Mouse (Mus musculus): ENCODE data around the gene Adamts7. TPM values are rescaled to one million over a fixed set of nuclear protein-coding genes. Genes with fewer than 3 reads are reported as not detected.

The Adamts7 gene
- polyA plus RNA-seq, 1 experiment, result 6.5 TPM

GRCm38 (mm10) chr9:90201541-90201940 is 38.7 kb downstream of the Adamts7 start:
- no peak overlapping the region; the same call in 1 of the 2 replicates for H3K27ac ChIP-seq (ENCODE audit: insufficient read depth, low read length)

GRCm38 (mm10) chr9:90203233-90203632 is 40.4 kb downstream of the Adamts7 start:
- no peak overlapping the region for H3K4me3 ChIP-seq (ENCODE audit: insufficient read depth, low read length)
- H3K27ac ChIP-seq (ENCODE audit: insufficient read depth, low read length), result no peak overlapping the region
- no peak for TF ChIP-seq POLR2A (IDR thresholded peaks at IDR 0.05; ENCODE audit: low read depth, low read length)
- no peak for TF ChIP-seq CTCF (IDR thresholded peaks at IDR 0.05; ENCODE audit: borderline replicate concordance, insufficient read depth, low read length)
- H3K4me1 ChIP-seq (ENCODE audit: control insufficient read depth, insufficient read depth, low read length), result peaks cover 10% of the 10 kb centered on the region; the same call in 1 of the 2 replicates

More at GRCm38 (mm10) chr9:90201541-90201940, 38.7 kb downstream of the Adamts7 start:
- TF ChIP-seq CTCF (IDR thresholded peaks at IDR 0.05; ENCODE audit: borderline replicate concordance, insufficient read depth, low read length) (no peak), POLR2A (IDR thresholded peaks at IDR 0.05; ENCODE audit: low read depth, low read length) (no peak)
- no peak overlapping the region for H3K4me3 ChIP-seq (ENCODE audit: insufficient read depth, low read length)
- peaks cover 10% of the 10 kb centered on the region; the same call in 1 of the 2 replicates for H3K4me1 ChIP-seq (ENCODE audit: control insufficient read depth, insufficient read depth, low read length)

GRCm38 (mm10) chr9:90204396-90204915 is 41.6 kb downstream of the Adamts7 start:
- H3K27ac ChIP-seq (ENCODE audit: insufficient read depth, low read length), result no peak overlapping the region
- no peak overlapping the region for H3K4me3 ChIP-seq (ENCODE audit: insufficient read depth, low read length)
- TF ChIP-seq POLR2A (IDR thresholded peaks at IDR 0.05; ENCODE audit: low read depth, low read length) (no peak), CTCF (IDR thresholded peaks at IDR 0.05; ENCODE audit: borderline replicate concordance, insufficient read depth, low read length) (0 out of 2 replicates have a peak, but pooled peaks have one; percentile 41)
- H3K4me1 ChIP-seq (ENCODE audit: control insufficient read depth, insufficient read depth, low read length), result peaks cover 10% of the 10 kb centered on the region; the same call in 1 of the 2 replicates

DNA sequence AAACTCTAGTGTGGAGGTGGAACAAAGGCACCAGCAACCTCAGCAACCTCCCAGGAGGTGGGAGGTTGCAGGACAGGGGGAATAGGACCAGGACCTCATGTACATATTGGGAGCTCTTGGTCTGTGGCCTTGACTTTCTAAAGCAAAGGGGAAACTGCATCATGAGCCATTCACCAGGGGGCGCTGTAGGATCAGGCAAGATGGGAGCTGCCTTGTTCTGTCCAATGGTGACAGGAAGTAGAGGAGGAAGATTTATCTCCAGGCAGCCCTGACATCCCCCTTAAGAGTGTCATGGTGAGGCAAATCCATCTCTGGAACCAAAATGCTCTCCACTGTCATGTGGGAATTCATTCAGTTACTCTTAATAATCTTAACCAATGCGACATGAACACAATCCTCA is 43.6 kb downstream of the Adamts7 start:
- Histone ChIP-seq H3K27ac (ENCODE audit: insufficient read depth, low read length) (no peak overlapping the region), H3K4me3 (ENCODE audit: insufficient read depth, low read length) (no peak overlapping the region), H3K4me1 (ENCODE audit: control insufficient read depth, insufficient read depth, low read length) (peaks cover 8% of the 10 kb centered on the region; the same call in 1 of the 2 replicates)
- TF ChIP-seq POLR2A (IDR thresholded peaks at IDR 0.05; ENCODE audit: low read depth, low read length) (no peak), CTCF (IDR thresholded peaks at IDR 0.05; ENCODE audit: borderline replicate concordance, insufficient read depth, low read length) (peak; percentile 77; the same call in 1 of the 2 replicates)

DNA sequence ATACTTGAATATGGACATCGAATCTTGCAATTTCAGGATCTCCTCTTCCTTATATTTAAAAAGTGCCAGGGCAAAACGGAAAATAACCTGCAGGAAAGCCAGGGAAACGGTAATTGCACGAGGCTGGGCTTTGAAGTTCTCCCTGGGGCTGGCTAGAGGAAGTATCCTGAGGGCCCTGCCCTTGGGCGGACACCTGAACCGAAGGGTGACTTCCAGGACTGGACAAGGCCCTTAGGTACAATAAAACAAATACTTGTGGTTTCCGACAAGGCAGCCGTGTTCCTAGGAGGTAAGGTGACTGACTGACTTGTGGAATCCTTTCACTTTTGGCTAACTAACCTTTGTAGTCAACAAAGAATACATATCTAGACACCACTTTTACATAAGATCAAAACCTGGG is 44.9 kb downstream of the Adamts7 start:
- Histone ChIP-seq H3K4me3 (ENCODE audit: insufficient read depth, low read length) (no peak overlapping the region), H3K27ac (ENCODE audit: insufficient read depth, low read length) (no peak overlapping the region), H3K4me1 (ENCODE audit: control insufficient read depth, insufficient read depth, low read length) (peaks cover 5% of the 10 kb centered on the region; the same call in 1 of the 2 replicates)
- TF ChIP-seq CTCF (IDR thresholded peaks at IDR 0.05; ENCODE audit: borderline replicate concordance, insufficient read depth, low read length) (no peak), POLR2A (IDR thresholded peaks at IDR 0.05; ENCODE audit: low read depth, low read length) (no peak)

GRCm38 (mm10) chr9:90208655-90209054 is 45.8 kb downstream of the Adamts7 start:
- Histone ChIP-seq H3K27ac (ENCODE audit: insufficient read depth, low read length) (no peak overlapping the region), H3K4me3 (ENCODE audit: insufficient read depth, low read length) (no peak overlapping the region), H3K4me1 (ENCODE audit: control insufficient read depth, insufficient read depth, low read length) (peaks cover 5% of the 10 kb centered on the region; the same call in 1 of the 2 replicates)
- TF ChIP-seq POLR2A (IDR thresholded peaks at IDR 0.05; ENCODE audit: low read depth, low read length), result no peak
- no peak for TF ChIP-seq CTCF (IDR thresholded peaks at IDR 0.05; ENCODE audit: borderline replicate concordance, insufficient read depth, low read length)

GRCm38 (mm10) chr9:90213127-90213526 is 50.3 kb downstream of the Adamts7 start:
- Histone ChIP-seq H3K27ac (ENCODE audit: insufficient read depth, low read length) (no peak overlapping the region), H3K4me1 (ENCODE audit: control insufficient read depth, insufficient read depth, low read length) (no peaks in the 10 kb centered on the region), H3K4me3 (ENCODE audit: insufficient read depth, low read length) (no peak overlapping the region)
- TF ChIP-seq CTCF (IDR thresholded peaks at IDR 0.05; ENCODE audit: borderline replicate concordance, insufficient read depth, low read length) (no peak), POLR2A (IDR thresholded peaks at IDR 0.05; ENCODE audit: low read depth, low read length) (no peak)

DNA sequence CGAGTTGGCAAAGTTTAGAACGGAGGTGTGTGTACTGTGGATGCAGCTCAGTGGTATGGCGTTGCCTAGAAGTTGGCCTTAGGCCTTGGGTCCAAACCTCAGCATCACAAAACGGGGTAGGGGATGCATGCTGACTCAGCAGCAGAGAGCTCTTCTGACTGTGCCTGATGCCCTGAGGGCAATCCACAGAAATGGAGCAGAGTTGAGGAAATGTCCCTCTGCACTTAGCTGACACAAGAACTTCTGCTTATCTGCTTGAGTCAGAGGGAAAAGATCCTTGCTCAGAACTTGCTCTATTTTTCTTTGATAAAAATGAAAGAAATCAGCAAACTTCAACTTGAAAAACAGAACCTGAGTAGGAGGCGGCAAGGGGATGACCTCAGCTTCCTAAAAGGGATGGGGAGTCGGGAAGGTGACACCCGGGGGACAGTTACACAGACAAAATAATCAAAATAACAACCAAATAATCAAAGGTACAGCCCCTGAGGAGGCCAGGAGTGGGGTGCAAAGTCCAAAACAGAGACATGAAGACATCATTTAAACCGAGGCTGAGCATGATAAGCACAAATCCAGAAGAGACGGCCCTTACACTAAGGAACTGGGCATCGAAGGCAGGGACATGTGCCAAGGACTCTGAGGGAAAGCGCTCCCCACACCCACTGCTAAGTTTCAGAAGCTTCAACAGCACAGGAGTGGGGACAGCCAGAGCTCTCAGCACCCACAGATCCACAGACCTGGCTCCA is 53.6 kb downstream of the Adamts7 start:
- no peak overlapping the region for H3K4me3 ChIP-seq (ENCODE audit: insufficient read depth, low read length)
- H3K27ac ChIP-seq (ENCODE audit: insufficient read depth, low read length), result no peak overlapping the region
- TF ChIP-seq POLR2A (IDR thresholded peaks at IDR 0.05; ENCODE audit: low read depth, low read length) (no peak), CTCF (IDR thresholded peaks at IDR 0.05; ENCODE audit: borderline replicate concordance, insufficient read depth, low read length) (no peak)
- no peaks in the 10 kb centered on the region for H3K4me1 ChIP-seq (ENCODE audit: control insufficient read depth, insufficient read depth, low read length)

DNA sequence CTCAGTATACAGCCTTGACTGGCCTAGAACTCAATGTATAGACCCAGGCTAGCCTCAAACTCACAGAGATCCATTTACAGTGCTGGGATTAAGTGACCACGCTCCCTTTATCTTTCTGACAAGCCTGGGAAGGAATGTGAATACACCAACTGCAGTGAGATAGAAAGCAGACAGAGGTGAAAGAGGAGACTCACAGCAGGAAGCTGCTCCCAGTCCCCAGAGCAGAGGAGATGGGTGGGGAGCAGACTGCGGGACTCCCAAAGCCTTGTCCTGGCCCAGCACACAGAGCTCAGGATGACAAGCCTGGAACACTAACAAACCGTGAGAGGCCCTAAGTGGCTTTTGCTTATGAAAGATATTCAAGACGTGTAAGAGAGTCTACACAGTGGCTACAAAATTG is 54.6 kb downstream of the Adamts7 start:
- no peaks in the 10 kb centered on the region for H3K4me1 ChIP-seq (ENCODE audit: control insufficient read depth, insufficient read depth, low read length)
- H3K27ac ChIP-seq (ENCODE audit: insufficient read depth, low read length), result no peak overlapping the region
- H3K4me3 ChIP-seq (ENCODE audit: insufficient read depth, low read length), result no peak overlapping the region
- no peak for TF ChIP-seq CTCF (IDR thresholded peaks at IDR 0.05; ENCODE audit: borderline replicate concordance, insufficient read depth, low read length)
- TF ChIP-seq POLR2A (IDR thresholded peaks at IDR 0.05; ENCODE audit: low read depth, low read length), result no peak

DNA sequence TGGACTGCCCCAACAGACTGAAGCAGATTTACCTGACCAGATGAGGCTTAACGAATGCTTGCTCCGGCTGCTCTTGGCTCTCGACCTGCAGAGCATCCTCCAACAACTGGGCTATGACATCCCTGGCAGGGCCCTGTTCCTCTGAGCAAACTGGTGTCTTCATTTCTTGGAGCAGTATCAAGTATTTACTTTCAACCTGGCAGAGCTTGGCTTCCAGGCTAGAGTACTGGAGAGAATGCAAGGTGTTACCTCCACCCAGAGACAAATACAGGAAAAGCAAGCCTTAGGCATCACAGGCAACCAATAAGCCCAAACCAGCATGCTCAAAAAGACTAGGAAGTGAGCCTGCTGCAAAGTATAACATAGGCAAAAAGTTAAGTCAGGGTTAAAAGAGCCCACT is 59.4 kb downstream of the Adamts7 start:
- Histone ChIP-seq H3K4me1 (ENCODE audit: control insufficient read depth, insufficient read depth, low read length) (no peaks in the 10 kb centered on the region), H3K27ac (ENCODE audit: insufficient read depth, low read length) (no peak overlapping the region), H3K4me3 (ENCODE audit: insufficient read depth, low read length) (no peak overlapping the region)
- TF ChIP-seq CTCF (IDR thresholded peaks at IDR 0.05; ENCODE audit: borderline replicate concordance, insufficient read depth, low read length) (no peak), POLR2A (IDR thresholded peaks at IDR 0.05; ENCODE audit: low read depth, low read length) (no peak)

Data from embryonic fibroblast, embryonic 13.5 days (primary cell).